Mouse (Mus musculus) gastrocnemius, postnatal 14 days (tissue): ENCODE results near the gene Abcd1. TPM values are rescaled to one million over a fixed set of nuclear protein-coding genes. Genes with fewer than 3 reads are reported as not detected.
A peak's percentile ranks its signal among the peaks of the same experiment; 100 is the strongest.
"Not testable (repeated sequence)": the region's sequence is repeated elsewhere in the genome, so short reads cannot be mapped to it uniquely, and the experiment has no call there.

Source experiments
- DNase-seq: peaks from one replicate; pipeline ENCODE4 v3.0.0; 2021; ENCODE audit warnings: mixed read lengths
- intact Hi-C: fragments of 180-260 bp; cut with DNase I; formaldehyde crosslinking; loops from one replicate; pipeline ENCODE4 v1.15.1; 2025; ENCODE audit warnings: low total_unique reads
- total RNA-seq, 2 experiments: library from RNA; stranded (reverse); gene quantifications; 2 replicates each; pipeline ENCODE4 v1.2.3; 2021

The Abcd1 gene
- total RNA-seq, 2 experiments from 2014 or later, result 22.2 to 22.9 TPM

DNA sequence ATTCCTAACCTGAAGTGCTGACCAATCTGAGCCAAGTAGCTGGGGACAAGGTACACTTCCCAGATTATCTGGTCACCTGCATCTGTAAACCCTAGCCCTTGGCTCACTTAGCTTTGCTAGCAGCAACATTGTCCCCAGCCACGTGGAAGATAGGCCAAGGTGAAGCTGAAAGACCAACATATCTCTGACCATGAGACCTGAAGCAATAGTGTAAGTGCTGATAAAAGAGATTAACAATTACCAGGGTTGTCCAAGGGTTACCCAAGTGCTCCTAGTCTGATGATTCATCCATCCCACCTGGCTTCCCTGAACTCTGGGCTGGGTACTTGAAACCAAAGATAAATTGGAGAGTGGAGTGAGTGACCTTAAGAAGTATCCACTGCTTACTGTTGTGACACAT lies 14.5 kb downstream of the Abcd1 start:
- DNase-seq, result no peak
- intact Hi-C loops, result no loop called here

DNA sequence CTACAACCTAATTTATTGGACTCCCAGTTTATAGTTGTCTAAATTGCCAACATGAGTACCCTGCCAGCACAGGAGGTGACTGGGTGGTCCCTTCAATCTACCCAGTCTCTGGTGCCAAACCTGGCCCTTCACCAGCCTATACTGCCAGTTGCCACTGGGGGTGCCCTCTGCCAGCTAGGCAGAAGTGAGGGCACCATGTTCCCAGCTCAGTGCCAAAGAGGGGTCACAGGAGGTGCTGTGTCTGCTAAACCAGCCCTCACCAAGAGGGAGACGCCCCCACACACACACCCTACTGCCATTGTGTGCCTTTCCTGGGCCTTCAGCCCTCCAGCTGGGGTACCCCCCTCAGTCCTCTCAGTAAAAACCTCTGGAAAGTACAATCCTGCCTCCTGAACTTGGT lies 21.8 kb downstream of the Abcd1 start:
- intact Hi-C loops, result no loop called here
- DNase-seq, result no peak

DNA sequence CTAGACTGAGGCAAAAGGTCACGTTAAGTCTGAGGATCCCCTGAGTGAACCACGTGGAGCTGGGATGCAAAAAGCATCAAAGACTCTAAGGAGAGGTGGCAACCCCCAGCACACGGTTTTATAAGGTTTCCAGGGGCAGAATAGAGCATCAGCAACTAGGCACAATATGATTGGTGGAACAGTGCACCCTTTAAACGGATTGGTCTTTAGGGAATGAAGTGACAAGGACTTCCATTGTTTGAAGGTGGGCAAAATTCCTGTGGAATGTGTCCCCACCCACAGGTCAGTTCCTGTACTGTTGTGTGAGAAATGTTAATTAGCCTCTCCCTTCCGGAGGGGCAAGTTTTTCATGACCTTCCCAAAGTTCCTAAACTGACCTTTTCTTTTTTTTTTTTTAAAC lies 22.8 kb downstream of the Abcd1 start:
- no peak for DNase-seq
- intact Hi-C loops, result no loop called here

DNA sequence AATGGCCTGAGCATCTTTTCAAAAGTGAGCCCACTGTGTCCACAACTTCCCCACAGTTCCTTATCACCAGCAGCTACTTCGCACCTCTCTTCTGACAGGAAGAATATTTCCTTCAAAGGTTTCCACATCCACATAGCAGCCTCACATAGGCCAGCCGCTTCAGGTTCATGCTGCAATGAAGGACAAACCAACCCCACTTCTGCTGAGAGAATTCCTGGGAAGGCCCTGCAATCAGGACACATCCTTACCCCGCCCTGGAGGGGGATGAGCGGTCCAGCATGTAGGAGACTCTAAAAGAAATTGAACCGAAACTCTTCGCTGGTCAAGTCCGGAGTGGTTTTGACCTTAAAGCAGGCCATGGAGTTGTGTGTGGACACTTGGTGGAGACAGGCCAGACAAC lies 23.4 kb downstream of the Abcd1 start:
- intact Hi-C loops, DNase-seq: not testable (repeated sequence)

DNA sequence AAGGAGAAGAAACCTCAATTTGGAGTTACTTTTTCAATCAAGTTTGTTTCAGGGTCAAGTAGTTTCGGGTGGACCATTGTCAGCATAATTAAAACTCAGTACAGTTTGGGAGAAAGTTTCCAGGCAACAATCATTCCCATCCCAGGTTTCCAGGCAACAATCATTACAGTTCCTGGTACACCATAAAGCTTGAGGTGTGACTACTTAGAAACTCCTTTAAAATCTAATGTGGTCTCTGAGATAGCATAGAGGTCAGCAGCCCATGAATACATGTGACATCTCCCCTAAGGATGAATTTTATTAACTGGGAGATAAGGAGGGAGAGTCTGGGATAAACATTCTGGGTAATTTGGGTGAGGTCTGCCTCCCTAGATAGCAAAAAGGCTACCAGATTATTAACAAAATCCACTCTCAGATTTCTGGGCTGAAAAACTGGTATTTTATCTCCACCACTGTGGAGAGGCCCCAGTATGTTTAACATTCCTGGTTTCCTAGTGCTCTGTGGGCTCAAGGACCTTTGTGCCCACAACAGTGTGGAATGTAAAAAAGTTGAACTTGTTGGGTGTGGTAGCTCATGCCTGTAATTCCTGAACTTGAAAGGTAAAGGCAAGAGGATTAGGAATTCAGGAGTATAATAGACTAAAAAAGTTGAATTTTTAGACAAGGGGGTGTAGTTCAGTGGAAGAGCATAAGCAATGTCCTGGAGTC lies 28.5 kb downstream of the Abcd1 start:
- intact Hi-C loops, result no loop called here
- DNase-seq, result no peak

DNA sequence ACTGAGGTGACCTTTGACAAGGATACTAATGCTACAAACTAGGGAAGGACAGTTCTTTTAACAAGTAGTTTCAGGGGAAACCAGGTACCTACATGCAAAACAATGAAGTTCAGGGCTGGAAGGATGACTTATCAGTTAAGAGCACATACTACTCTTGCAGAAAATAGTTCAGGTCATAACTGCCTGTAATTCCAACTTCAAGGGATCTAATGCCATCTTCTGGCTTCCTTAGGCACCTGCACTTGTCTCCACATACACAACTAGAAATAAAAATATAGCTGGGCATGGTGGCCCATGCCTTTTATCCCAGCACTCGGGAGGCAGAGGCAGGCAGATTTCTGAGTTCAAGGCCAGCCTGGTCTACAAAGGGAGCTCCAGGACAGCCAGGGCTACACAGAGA lies 32.6 kb downstream of the Abcd1 start:
- intact Hi-C loops, result no loop called here
- DNase-seq, result no peak

DNA sequence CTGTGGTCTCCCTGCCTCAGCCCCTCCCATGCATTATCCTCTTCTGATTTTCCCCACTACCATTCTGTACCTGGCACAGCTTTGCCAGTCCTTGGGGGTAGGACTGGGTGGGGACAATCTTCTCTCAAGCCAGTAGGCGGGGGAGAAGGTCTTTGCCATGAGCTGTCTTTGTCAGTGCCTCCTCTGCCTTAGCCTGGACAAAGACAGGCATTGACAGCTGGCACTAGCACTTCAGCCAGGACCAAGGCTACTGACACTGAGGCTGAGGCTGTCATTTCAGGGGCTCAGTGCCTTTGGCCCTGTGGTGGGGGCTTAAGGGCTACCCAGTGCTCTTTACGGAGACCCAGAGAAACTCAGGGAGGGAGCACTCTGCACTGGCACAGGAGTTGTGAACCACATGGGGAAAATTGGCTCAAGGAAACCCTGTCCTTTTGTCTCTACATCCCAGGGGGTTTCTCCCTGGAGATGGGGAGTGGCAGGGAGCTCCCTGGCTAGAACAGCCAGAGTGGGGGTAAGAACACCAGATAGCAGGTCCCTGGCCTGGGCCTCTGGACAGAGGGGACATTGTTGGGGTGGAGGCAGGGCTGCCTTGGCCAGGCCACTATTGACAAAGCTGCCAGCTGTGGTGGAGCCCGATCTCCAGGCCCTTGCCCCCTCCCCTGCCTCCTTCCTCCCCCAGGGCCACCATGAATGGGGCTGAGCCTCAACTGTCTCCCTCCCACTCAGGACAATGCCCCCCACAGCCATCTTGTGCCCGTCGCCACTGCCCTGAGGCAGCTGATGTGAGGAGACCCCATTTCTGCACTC lies 40.1 kb downstream of the Abcd1 start, which contains the start of gene Plxnb3:
TSS of gene Plxnb3 (plus strand) at position 757 of the 807 bp plus-strand sequence.
- DNase-seq, result no peak
- intact Hi-C loops, result no loop called here

DNA sequence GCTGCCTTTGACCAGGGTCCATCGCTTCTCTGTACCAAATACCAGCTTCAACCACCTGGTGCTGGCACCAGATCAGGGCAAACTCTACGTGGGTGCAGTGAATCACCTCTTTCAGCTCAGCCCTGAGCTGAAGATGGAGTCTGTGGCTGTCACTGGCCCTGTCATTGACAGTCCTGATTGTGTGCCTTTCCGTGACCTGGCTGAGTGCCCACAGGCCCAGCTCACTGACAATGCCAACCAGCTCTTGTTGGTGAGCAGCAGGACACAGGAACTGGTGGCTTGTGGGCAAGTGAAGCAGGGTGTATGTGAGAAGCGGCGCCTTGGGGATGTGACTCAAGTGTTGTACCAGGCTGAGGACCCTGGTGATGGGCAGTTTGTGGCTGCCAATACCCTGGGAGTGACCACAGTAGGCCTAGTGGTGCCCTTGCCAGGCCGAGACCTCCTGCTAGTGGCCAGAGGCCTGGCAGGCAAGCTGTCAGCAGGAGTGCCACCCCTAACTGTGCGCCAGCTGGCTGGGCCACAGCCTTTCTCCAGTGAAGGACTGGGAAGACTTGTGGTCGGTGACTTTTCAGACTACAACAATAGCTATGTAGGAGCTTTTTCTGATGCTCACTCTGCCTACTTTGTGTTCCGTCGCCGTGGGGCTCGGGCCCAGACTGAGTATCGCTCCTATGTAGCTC lies 42.4 kb downstream of the Abcd1 start:
- intact Hi-C loops, result no loop called here
- no peak for DNase-seq

DNA sequence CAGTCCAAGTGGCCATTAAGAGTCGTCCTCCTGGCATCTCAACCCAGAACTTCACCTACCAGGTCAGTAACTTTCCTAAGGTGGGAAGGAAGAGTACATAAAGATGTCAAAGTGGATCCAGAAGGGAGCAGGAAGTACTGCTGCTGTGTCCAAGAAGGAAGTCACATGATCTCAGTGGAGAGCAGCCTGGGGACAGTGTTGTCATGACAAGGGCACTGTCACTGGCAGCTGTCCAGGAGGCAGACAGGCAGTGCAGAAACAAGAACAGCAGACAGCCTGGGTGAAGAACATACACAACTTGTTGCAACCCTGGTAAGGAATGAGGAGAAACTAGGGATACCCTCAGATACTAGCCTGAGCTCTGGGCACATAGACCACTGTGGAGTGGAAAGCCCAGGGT lies 48.9 kb downstream of the Abcd1 start:
- intact Hi-C loops, result no loop called here
- peak; percentile 54 for DNase-seq

DNA sequence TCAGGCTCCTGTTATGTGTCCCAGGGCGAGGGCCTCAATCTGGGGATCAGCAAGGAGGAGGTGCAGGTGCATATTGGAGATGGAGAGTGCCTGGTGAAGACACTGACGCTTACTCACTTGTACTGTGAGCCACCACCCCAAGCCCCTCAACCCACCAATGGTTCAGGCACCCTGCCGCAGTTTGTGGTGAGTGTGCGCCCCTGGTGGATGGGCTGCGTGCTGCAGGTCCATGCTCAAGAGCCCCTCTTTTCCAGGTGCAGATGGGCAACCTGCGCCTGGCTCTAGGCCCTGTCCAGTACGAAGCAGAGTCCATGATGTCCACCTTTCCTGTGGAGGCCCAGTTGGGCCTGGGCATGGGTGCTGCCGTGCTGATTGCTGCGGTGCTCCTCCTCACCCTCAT lies 50.9 kb downstream of the Abcd1 start:
- intact Hi-C loops, result no loop called here
- DNase-seq, result no peak

DNA sequence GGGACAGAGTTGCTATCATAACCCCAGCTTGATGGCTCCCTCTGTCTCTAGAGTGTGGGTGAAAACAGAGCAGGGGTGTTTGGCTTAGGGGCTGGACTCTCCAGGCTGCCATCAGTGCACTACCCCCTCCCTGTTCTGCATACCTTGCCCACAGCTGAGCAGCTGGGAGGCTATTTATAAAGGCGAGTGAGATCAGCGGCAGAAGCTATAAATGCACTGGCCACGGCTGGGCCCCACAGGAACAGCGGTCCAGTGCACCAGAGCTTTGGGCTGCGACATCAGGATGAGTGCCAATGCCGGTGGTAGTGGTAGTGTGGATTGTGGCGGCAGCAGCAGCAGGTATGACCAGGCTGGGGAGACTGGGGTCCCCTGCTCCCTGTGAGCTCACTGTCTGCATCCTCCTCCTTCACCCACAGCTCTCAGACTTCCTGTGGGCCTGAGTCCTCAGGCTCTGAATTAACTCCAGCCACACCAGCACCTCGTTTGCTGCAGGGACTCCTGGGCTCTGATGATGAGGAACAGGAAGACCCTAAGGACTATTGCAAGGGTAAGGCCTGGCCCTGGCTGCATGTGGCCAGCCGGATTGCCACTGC lies 57.9 kb downstream of the Abcd1 start, which contains the start of gene Srpk3:
TSS of gene Srpk3 (plus strand) at position 238 of the 593 bp plus-strand sequence.
- intact Hi-C loops, result no loop called here
- DNase-seq, result peak; percentile 57

DNA sequence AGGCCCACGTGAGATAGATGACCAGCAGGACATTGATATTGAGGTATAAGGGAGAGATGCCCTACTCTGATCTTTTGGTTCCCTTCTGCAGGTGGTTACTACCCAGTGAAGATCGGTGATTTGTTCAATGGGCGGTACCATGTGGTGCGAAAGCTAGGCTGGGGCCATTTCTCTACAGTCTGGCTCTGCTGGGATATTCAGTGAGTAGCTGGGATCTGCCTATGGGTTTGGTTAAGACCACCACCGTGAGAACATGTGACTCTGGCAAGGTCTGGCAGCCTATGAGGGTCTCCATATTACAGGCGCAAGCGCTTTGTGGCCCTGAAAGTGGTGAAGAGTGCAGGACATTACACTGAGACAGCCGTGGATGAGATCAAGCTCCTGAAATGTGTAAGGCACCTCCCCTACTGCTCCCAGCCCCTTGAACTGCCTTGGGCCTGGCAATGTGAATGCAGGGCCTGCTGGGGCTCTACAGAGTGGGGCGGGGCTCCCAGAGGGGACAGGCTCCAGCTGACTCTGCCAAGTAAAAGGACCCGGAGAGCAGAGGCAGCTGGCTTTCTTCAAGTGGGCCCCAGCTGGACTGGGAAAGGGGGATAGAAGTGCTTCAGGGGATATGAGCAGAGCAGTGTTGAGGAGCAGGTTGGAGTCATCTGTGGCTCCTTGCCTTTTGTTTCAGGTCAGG lies 58.5 kb downstream of the Abcd1 start:
- DNase-seq, result peak; percentile 39
- intact Hi-C loops, result no loop called here

DNA sequence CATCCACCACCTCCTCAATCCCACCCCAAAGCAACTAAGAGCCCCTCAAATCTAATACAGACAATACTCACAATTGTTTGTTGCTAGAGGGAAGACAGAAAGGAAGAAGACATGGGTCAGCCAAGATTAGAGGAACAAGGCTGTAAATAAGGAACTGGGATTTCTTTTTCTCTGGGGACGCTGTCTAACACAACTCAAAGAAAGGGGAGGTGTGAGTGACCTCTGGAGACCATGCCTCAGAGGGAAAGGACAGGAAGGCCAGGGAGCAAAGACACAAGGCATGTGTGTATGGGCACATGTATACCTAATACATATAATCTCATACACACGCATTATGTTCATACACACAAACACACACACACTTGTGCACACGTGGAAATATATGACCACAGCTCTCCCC lies 65.8 kb downstream of the Abcd1 start:
- intact Hi-C loops, result no loop called here
- no peak for DNase-seq

DNA sequence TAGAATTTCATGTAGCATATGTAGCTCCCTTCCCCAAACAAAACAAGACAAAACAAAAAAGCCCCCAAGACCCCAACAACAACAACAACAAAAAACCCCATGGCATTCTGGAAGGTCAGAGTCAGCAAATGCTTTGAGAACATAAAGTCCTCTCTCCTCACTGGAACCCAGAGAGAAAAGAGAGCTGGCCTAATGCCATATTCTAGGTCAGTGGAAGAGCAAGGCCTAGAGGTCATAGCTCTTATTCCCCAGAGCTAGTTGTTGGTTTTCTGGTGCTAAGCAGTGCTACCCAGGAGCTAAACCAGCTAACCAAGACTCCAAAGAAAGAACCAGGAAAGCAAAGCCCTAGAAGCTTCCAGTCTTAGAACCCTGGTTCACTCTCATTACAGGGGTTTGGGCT lies 69.3 kb downstream of the Abcd1 start:
- intact Hi-C loops, result no loop called here
- DNase-seq, result no peak

DNA sequence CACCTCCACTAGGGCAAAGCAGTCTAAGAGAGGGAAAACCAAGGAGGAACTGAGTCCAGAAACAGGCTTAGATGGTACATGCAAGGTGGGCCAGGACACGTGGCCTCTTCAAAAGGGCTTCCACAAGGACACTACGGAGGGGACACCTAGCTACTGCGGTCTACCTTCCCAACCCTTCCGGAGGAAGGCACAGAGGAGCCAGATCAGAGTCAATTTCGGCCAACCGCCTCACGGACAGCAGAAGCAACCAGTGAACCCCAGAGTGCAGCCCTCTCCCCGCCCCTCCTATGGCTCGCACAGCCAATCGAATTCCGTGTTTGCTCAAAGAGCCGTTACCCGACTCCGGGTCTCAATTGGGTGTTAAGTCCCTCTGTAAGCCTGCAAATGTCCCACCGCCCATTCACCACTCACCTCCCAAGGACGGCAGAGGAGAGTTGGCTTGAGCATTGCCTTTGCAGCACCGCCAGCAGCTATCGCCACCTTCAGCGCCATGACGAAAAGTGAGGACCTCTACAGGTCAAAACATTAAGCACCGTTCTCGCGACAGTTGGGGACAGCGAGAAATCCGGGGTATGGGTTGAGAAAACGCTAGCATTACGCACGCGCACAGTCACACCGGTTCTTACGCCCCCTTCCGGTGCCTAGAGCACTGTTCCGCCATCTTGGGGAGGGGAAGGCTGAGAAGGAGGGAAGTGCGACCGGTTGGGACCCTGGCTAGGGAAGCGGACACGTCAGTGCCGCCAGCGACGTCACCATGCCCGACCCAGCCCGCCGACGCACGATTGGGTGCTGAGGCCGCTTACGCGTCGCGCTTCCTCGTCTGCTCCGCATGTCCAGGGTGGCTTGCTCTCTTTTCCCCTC lies 70.2 kb downstream of the Abcd1 start, which contains the start of the genes Idh3g and Ssr4:
TSS of gene Idh3g (minus strand) at position 534 of the 861 bp plus-strand sequence.
TSS of gene Ssr4 (plus strand) at position 665 of the 861 bp plus-strand sequence.
- intact Hi-C loops, result no loop called here
- peak; percentile 89 for DNase-seq

DNA sequence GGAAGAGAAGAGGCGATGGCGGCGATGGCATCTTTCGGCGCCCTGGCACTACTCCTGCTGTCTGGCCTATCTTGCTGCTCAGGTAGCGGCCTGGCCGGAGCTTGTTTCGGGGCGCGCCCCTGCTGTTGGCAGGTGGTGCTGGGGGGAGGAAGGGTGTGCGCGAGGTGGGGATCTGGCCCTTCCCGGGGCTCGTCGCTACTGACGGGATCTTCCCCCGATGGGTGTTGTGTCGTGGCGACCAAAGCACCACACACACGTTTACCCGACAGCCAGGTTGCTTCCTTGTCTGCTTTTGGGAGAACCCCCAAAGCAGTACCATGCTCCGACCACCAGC lies 70.8 kb downstream of the Abcd1 start:
- intact Hi-C loops, result no loop called here
- no peak for DNase-seq
